Mouse (Mus musculus): ENCODE data around the gene Gm20388.

DNA sequence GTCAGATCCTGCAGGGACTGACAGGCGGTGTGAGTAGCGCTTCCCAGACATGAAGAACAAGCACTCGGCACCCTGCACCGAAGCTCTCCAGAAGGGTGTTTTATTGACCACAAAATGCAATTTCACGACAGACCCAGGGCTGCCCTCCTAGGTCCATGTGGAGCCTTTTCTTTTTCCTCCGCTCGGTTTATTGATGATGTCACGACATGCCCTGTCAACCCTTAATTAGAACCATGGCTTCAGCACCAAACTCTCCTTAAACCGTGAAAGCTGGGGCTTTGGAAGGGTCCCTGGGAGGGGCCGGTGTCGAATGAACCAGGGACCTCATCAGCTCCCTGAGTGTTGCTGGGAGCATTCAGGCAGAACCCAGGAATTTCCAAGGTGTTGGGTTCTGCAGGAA lies 1340.4 kb downstream of the Gm20388 start:
- TF ChIP-seq CTCF (IDR thresholded peaks at IDR 0.05; ENCODE audit: borderline replicate concordance, extremely low read depth, insufficient read depth, insufficient read length) (no peak), POLR2A (IDR thresholded peaks at IDR 0.05; ENCODE audit: borderline replicate concordance, extremely low read depth, insufficient read depth, insufficient read length, poor library complexity, severe bottlenecking) (no peak)

Data from brain, embryonic 14.5 days (tissue).